Mouse (Mus musculus): ENCODE results near the gene Stab1.

The Stab1 gene

GRCm38 (mm10) chr14:31131272-31131821 lies 37.1 kb downstream of the Stab1 start:
- DNase-seq (ENCODE audit: low spot score) = no peak

GRCm38 (mm10) chr14:31130236-31131220 lies 37.9 kb downstream of the Stab1 start, which contains the start of gene Nt5dc2:
Nt5dc2 (plus strand) TSS chr14:31131053.
- peak; percentile 90 for DNase-seq (ENCODE audit: low spot score)

GRCm38 (mm10) chr14:31129326-31130235 lies 38.9 kb downstream of the Stab1 start:
- no peak for DNase-seq (ENCODE audit: low spot score)

GRCm38 (mm10) chr14:31128826-31129219 lies 39.6 kb downstream of the Stab1 start, which contains the start of gene Smim4:
Smim4 (minus strand) TSS chr14:31128956.
- DNase-seq (ENCODE audit: low spot score) = peak; percentile 99

- peak; percentile 88 for DNase-seq (ENCODE audit: low spot score)
Measured at GRCm38 (mm10) chr14:31128101-31128825, 40.2 kb downstream of the Stab1 start.

GRCm38 (mm10) chr14:31126826-31127225 lies 41.6 kb downstream of the Stab1 start:
- DNase-seq (ENCODE audit: low spot score) = no peak

- peak; percentile 18 for DNase-seq (ENCODE audit: low spot score)
Measured at GRCm38 (mm10) chr14:31125106-31126075, 43.0 kb downstream of the Stab1 start.

- DNase-seq (ENCODE audit: low spot score) = no peak
Measured at GRCm38 (mm10) chr14:31115522-31115921, 52.9 kb downstream of the Stab1 start.

GRCm38 (mm10) chr14:31114011-31114410 lies 54.4 kb downstream of the Stab1 start:
- no peak for DNase-seq (ENCODE audit: low spot score)

- DNase-seq (ENCODE audit: low spot score) = no peak
Measured at GRCm38 (mm10) chr14:31112187-31112586, 56.3 kb downstream of the Stab1 start.

GRCm38 (mm10) chr14:31110613-31111012 lies 57.8 kb downstream of the Stab1 start:
- DNase-seq (ENCODE audit: low spot score) = no peak

- peak; percentile 23 for DNase-seq (ENCODE audit: low spot score)
Measured at GRCm38 (mm10) chr14:31105156-31105555, 63.3 kb downstream of the Stab1 start.

GRCm38 (mm10) chr14:31089918-31090317 lies 78.5 kb downstream of the Stab1 start:
- DNase-seq (ENCODE audit: low spot score) = no peak
